Mouse (Mus musculus) fibroblast of lung, adult 2 months (primary cell): ENCODE data around the gene Klk8.

Experiments
- DNase-seq: peaks from one replicate; pipeline ENCODE4 v3.0.0-alpha.2; 2011; ENCODE audit warnings: low read depth

Klk8 gene

DNA sequence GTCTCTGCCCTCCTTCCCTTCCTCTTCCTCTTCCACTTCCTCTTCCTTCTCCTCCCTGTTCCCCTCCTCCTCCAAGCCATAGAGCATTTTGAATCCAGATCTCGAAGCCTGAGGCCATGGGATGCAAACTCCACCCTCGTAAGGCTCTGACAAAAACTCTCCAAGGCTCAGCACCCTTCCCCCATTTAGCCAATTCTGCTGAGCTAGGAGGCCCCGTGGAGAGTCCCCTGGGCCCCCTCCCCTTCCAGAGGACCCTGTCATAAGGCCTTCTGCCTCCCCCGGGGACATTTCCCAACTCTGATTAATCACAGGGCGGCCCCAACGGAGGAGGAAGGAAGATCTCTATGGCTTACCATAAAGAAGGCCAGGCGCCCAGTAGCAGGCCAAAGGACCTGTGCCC is 5.8 kb upstream of the Klk8 start, which contains the start of gene Klk9:
Klk9 (plus strand) TSS at position 301 of the 400 bp plus-strand sequence.
- DNase-seq, result no peak

DNA sequence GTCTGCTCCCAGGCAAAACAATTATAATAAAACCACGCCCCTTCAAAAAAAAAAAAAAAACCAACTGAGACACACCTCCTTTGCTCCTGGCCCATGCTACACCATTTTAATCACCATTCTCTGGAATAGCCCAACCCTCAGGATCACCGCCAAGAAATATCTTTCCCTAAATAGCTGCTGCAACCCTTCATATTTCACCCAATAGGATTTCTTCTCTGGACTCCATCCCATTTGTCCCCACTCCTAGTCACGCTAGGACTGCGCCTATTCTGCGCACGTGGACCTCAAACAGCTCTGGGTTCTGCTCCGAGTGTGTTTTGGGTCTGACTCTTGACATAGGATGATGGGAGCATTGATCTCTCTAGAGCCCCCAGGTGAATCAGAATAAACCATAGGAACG is 1.0 kb upstream of the Klk8 start:
- no peak for DNase-seq

GRCm38 (mm10) chr7:43797844-43798462 is 576 bp downstream of the Klk8 start:
- no peak for DNase-seq

- DNase-seq, result no peak
These were observed 2.5 kb downstream of the Klk8 start for GRCm38 (mm10) chr7:43799876-43800275.

DNA sequence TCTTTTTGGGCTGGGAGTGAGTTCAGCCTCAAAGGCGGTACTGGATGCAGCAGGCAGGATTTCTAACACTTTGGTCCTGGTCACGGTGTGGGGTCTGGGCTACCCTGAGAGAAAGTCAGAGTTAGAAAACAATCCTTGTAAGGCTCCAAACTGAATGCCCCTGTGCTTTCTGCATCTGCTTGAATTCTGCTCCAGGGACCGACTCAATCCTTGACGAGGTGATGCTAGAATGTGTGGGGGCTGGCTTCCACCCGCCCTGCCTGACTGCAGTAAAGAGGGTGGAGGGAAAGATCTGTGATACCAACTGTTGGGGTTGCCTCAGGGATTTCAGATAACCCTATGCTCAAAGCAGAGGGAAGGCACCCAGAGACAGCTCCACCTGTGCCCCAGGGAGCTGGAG is 13.6 kb downstream of the Klk8 start, which contains the start of gene Klk7:
Klk7 (plus strand) TSS at position 301 of the 400 bp plus-strand sequence.
- no peak for DNase-seq

DNA sequence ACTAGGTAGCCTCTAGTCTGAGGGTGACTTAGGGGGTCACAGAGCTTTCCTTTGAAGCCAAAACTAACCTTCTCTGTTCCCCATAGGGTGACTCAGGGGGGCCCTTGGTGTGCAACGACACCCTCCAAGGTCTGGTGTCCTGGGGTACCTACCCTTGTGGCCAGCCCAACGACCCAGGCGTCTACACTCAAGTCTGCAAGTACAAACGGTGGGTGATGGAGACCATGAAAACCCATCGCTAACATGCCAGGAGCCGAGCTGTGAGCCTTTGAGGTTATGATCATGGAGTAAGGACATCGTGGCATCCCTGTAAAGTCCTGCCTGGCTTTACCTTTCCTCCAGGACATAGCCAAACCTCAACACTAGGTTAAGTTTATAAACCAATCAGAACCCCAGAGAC is 17.8 kb downstream of the Klk8 start:
- no peak for DNase-seq

DNA sequence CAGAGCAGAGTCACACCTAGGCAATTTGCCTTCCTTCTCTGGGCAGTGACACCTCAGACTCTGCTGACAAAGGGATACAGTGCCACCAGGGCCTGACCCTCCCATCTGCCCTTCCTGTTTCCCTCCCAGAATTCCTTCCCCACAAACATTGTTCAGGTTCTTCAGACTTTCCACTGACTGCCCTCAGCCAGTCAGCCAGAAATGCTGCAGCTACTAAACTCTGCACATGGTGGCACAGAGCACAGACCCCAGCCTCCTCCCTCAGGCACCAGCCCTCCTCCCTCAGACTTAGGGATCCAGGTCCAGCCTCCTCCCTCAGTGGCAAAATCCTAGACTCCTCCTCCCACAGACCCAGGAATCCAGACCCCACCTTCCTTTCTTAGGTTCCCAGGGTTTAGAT is 19.4 kb downstream of the Klk8 start:
- DNase-seq, result no peak

DNA sequence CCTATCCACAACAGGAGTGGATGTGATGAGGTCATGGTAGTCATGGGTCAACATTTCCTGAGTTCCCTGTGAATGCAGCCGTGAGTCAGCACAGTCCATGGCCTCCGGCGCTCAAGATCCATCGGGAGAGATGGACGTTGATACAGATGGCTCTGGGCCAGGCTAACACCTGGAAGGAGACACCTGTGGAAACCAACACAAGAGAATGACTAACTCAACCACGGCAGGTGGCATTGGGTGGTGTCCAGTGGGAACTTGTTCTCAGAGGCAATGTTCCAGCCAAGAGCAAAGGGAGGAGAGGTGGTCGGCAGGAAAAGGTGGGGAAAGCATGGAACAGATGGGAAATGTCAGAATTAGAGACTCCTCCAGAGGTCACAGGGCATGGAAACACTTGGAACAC is 24.2 kb downstream of the Klk8 start:
- no peak for DNase-seq

DNA sequence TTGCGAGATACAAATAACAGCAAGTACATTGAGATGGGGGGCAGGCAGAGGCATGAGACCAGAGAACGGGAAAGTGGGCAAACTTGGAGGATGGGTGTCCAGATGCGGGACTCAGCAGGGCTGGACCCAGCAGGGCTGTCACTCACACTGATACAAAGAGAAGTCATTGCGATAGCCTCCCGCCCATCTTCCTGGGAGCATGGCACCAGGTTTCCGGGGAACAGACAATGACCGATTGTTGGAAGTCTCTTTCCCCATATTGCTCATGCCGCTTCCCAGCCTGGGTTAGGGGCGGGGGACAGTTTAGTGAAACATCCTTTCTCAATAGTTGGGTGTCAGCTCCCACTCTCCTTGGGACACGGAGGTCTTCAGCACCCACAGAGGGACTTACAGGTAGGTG is 26.8 kb downstream of the Klk8 start, which contains the start of gene Klk6:
Klk6 (plus strand) TSS at position 301 of the 400 bp plus-strand sequence.
- DNase-seq, result no peak

DNA sequence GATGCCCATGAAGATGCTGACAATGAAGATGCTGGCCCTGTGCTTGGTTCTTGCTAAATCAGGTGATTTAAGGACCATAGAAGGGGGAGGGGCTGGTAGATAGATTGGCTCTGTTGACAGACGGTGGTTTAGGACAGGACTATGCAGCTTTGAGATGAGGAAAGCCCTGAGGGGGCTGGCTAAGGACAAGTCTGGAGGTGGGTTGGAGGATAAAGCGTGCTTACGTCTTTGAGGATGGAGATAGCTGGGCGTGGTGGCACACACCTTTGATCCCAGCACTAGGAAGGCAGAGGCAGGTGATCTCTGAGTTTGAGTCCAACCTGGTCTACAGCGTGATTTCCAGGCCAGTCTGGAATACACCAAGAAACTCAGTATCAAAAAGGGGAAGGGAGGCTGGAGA is 28.7 kb downstream of the Klk8 start:
- DNase-seq, result no peak

DNA sequence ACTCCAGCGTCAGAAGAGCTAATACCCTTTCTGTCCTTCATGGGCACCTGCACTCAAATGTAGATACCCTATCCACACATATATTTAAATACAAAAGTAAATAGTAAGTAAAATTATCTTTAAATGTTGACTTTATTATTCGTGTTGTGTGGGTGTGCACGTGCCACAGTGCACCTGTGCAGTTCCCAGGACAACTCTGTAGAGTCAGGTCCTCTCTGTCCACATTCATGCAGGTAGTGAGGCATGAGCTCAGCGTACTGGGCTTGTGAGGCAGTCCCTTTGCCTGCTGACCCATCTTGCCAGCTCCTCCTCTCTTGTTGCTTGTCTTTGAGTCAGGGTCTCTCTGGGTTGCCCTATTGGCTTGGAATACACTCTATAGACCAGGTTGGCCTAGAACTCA is 30.3 kb downstream of the Klk8 start:
- DNase-seq, result no peak

- DNase-seq, result no peak
These were observed 31.6 kb downstream of the Klk8 start for GRCm38 (mm10) chr7:43829006-43829405.

- no peak for DNase-seq
These were observed 44.3 kb downstream of the Klk8 start, which contains the start of gene Klk5 for GRCm38 (mm10) chr7:43841701-43842100. Gene Klk5, plus strand, starts transcription at chr7:43841971.

DNA sequence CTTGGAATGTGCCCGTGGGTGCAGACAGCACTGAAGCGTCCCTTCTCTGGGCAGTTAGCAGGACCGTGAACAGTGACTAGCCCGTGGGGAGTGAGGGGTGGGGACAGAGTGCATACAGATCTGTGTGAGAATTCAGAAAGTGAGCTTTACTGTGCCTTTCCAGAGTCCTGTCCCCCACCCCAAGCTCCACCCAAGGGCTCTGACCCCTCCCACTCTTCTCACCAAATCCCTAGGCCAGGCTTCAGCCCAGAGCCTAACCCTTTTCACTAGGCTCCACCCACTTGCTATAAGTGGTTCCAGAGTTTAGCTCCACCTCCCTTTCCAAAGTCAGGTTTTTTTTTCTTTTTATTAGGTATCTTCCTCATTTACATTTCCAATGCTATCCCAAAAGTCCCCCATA is 46.4 kb downstream of the Klk8 start:
- no peak for DNase-seq

GRCm38 (mm10) chr7:43851616-43852015 is 54.2 kb downstream of the Klk8 start:
- no peak for DNase-seq
